Mouse (Mus musculus): ENCODE data around the gene Hmcn1.

DNA sequence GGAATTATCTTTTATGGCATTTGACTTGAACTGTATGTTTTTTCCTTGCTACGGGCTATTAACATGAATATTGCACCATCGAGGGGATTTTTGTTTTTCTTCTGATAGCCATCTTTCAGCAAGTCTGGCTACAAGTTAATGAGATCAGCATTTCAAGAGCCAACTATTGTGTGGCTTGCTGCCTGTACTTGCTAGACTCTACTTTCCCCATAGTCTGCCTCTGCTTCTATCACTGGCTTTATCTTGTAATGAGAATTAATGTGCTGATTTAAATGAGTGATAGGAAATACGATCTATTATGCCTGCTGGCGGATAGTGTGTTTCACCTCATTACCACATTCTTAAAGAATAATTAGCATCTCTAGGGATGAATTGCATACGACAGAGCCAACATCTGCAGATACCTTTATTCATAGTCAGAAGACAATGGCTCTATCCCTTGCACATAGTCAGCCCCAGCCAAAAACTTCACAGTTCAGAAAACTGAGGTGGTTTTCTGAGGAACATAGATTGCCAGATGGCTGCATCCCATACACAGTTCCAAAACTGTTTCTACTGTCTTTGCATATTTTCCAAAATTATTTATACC lies 33.7 kb downstream of the Hmcn1 start:
- no peak for TF ChIP-seq CTCF (IDR thresholded peaks at IDR 0.05; ENCODE audit: low read depth, low read length)
- no peak for TF ChIP-seq POLR2AphosphoS5 (IDR thresholded peaks at IDR 0.05; ENCODE audit: insufficient replicate concordance, low read depth, low read length)
- no peak for TF ChIP-seq TAL1 (conservative IDR thresholded peaks at IDR 0.05; ENCODE audit: low read depth, low read length)
